Mouse (Mus musculus): ENCODE data around the gene Cdh20.

DNA sequence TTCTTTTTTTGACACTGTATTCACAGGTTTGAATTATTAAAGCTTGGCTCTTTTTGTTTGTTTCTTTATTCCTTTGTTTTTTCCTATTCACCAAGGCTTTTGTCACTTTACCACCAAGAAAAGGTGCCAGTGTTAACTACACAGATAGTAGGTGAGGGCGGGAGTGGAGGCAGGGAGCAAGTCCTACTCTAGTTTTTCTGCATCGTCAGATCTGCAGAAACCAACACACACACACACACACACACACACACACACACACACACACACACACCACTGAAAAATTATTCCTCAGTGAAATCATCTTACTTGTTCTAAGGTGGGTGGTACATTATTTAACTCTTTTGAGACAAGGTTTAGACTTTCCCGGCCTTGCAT, 226.3 kb downstream of the Cdh20 start:
- no peak for TF ChIP-seq USF2 (conservative IDR thresholded peaks at IDR 0.05; ENCODE audit: low read depth, low read length)
- TF ChIP-seq CTCF (conservative IDR thresholded peaks at IDR 0.05 in 1 of 2, IDR thresholded peaks at IDR 0.05 in 1 of 2; ENCODE audit: low read depth in 2 of 2, low read length in 2 of 2), result no peak
- no peak for TF ChIP-seq EP300 (IDR thresholded peaks at IDR 0.05; ENCODE audit: low read length)
- no peak for TF ChIP-seq POLR2A (IDR thresholded peaks at IDR 0.05; ENCODE audit: low read depth, low read length)
- no peak for TF ChIP-seq E2F4 (IDR thresholded peaks at IDR 0.05; ENCODE audit: insufficient replicate concordance, low read depth, low read length)
- no peak for TF ChIP-seq MAZ (IDR thresholded peaks at IDR 0.05; ENCODE audit: low read depth, low read length)
- TF ChIP-seq BHLHE40 (IDR thresholded peaks at IDR 0.05; ENCODE audit: low read depth, low read length), result no peak
